Mouse (Mus musculus) lung, embryonic 16.5 days (tissue): Measurements from ENCODE around the gene Polr2i. TPM values are rescaled to one million over a fixed set of nuclear protein-coding genes. Genes with fewer than 3 reads are reported as not detected.

Experiments
- ATAC-seq: fragments of 200-750 bp; cut with Nextera tagmentation; 2 replicates; pipeline ENCODE4 v1.8.0; 2017; ENCODE audit warnings: low read depth, mild to moderate bottlenecking, moderate library complexity
- H3K27ac ChIP-seq: fragments of 300-500 bp; sonication (generic); 2 replicates; pipeline ENCODE4 v1.5.1; 2014; ENCODE audit warnings: mild to moderate bottlenecking, control low read depth, low read length
- H3K27me3 ChIP-seq: fragments of 300-500 bp; sonication (generic); 2 replicates; pipeline ENCODE4 v1.6.1; 2014; ENCODE audit warnings: low read depth, low read length, mixed read lengths; ENCODE audit not compliant: control insufficient read depth, insufficient read depth
- H3K36me3 ChIP-seq: fragments of 300-500 bp; sonication (generic); 2 replicates; pipeline ENCODE4 v1.6.1; 2014; ENCODE audit warnings: low read length; ENCODE audit not compliant: control insufficient read depth, insufficient read depth
- H3K4me1 ChIP-seq: fragments of 300-500 bp; sonication (generic); replicated peaks from 2 replicates; pipeline ENCODE4 v1.6.1; 2014; ENCODE audit warnings: low read length, mixed read lengths; ENCODE audit not compliant: control insufficient read depth, insufficient read depth
- H3K4me2 ChIP-seq: fragments of 300-500 bp; sonication (generic); 2 replicates; pipeline ENCODE4 v1.6.1; 2014; ENCODE audit warnings: low read depth, low read length, control low read depth
- H3K4me3 ChIP-seq: fragments of 300-500 bp; sonication (generic); 2 replicates; pipeline ENCODE4 v1.5.1; 2014; ENCODE audit warnings: mild to moderate bottlenecking, low read length, control low read depth
- H3K9ac ChIP-seq: fragments of 300-500 bp; sonication (generic); 2 replicates; pipeline ENCODE4 v1.6.1; 2014; ENCODE audit warnings: low read length, control low read depth
- H3K9me3 ChIP-seq: fragments of 300-500 bp; sonication (generic); 2 replicates; pipeline ENCODE4 v1.6.1; 2016; ENCODE audit warnings: low read length; ENCODE audit not compliant: control insufficient read depth
- WGBS: fragments of 180-500 bp; shearing (Covaris S2); extraction: QIAGEN DNeasy Blood & Tissue Kit; methylation state at CpG from one replicate; pipeline ENCODE4 v1.1.7; 2014; 5-methylcytosine and 5-hydroxymethylcytosine counted together
- polyA plus RNA-seq: library from polyadenylated mRNA; unstranded; fragments of >200 nt; fragmentation: Nextera tagmentation; extraction: Ambion mirVana; gene quantifications from 2 replicates; pipeline ENCODE4 v1.2.1, GENCODE M21; 2015

Polr2i gene
- polyA plus RNA-seq, 1 experiment from 2014 or later = 146 TPM

DNA sequence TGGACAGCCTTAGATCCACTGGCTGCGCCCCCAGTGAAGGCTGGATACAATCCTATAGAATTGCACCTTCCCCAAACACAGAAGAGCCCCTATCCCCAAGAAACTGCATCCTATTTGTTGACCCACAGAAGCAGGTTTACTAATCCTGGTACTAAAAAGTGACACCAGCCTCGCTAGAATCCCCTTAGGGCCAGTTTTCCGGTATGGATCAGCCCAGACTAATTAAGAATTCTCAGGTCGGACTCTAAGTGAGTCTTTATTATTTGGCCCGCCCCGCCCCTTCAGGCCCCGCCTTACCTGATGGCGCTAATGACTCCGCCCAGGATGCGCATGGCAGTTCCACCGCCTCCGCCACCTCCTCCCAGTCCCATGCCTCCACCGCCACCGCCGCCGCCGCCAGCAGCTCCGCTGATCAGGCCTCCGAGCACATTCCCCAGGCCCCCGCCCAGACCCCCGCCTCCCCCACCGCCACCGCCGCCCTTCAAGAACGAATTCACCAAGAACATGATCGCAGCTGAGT is 38.1 kb upstream of the Polr2i start:
- Histone ChIP-seq H3K36me3 (peaks cover 21% of the 10 kb centered on the region), H3K27me3 (no peaks in the 10 kb centered on the region), H3K9me3 (no peaks in the 10 kb centered on the region), H3K9ac (peak overlapping the region; percentile 84), H3K27ac (peak overlapping the region; percentile 90), H3K4me2 (peak overlapping the region; percentile 66), H3K4me1 (peaks cover 20% of the 10 kb centered on the region), H3K4me3 (peak overlapping the region; percentile 78)
- under 1% methylated on average over 22 of the region's 26 CpGs for WGBS
- peak; percentile 79 for ATAC-seq

DNA sequence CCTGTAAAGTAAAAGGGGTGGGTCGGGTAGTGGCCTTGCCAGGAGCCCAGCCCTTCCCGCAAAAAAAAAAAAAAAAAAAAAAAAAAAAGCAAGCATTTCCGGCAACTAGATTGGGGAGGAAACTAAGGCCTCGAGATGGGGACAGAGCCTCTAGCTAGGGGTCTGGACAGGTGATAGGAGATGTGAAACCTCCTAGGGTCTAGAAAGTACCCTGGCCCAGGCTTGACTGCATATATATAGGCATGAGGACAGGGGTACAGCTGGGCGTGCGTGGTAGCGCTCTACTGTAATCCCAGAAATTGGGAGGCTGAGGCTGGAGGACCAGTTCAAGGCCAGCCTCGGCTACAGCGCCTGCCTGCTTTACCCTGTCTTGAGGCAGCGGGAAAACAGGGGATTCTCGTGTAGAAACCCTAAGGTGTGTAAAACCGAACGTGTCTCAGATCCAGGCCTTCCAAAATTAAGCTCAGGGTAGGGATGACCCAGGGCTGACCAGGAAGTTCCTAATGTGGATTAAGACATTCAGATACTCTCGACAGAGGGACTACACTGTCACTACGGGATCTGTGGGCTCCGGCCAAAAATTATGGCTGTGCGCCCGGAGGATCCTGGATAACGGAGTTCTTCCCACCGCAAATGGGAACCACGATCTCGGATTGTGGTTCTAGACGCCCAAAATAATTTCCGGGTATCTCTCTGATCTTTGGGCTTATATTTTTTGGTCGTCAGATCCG is 37.5 kb upstream of the Polr2i start:
- H3K27me3 ChIP-seq = no peaks in the 10 kb centered on the region
- peak overlapping the region; percentile 84 for H3K9ac ChIP-seq
- H3K27ac ChIP-seq = peak overlapping the region; percentile 90
- H3K4me2 ChIP-seq = peak overlapping the region; percentile 66
- peak overlapping the region; percentile 78 for H3K4me3 ChIP-seq
- WGBS = under 1% methylated on average over 25 of the region's 26 CpGs
- H3K4me1 ChIP-seq = peaks cover 20% of the 10 kb centered on the region
- H3K9me3 ChIP-seq = no peaks in the 10 kb centered on the region
- peaks cover 15% of the 10 kb centered on the region; the same call in 1 of the 2 replicates for H3K36me3 ChIP-seq
- ATAC-seq = peak; percentile 30

DNA sequence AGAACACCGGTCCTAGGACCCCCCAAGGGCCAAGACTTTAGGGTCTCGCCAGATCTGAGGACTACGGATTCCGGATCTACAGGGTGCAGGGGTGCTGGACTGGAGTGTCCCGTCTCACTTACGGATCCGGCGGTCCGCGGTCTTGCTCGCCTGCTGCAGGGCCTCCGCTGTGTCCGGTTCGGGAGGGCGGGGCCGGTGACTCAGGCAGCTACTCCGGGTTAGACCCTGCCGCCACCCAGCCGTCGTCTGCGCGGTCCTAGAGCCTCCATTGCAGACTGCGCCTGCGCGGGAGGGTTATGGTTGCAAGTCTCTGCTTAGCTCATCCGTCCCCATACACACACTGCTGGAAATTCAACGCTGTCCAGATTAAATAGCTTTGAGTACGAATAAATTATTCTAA is 36.9 kb upstream of the Polr2i start:
- no peaks in the 10 kb centered on the region for H3K27me3 ChIP-seq
- peaks cover 15% of the 10 kb centered on the region; the same call in 1 of the 2 replicates for H3K36me3 ChIP-seq
- under 1% methylated on average over 28 of the region's 28 CpGs for WGBS
- H3K9ac ChIP-seq = peak overlapping the region; percentile 84
- peak overlapping the region; percentile 90 for H3K27ac ChIP-seq
- H3K4me3 ChIP-seq = peak overlapping the region; percentile 78
- peaks cover 20% of the 10 kb centered on the region for H3K4me1 ChIP-seq
- peak overlapping the region; percentile 66 for H3K4me2 ChIP-seq
- peak; percentile 94 for ATAC-seq
- no peaks in the 10 kb centered on the region for H3K9me3 ChIP-seq

DNA sequence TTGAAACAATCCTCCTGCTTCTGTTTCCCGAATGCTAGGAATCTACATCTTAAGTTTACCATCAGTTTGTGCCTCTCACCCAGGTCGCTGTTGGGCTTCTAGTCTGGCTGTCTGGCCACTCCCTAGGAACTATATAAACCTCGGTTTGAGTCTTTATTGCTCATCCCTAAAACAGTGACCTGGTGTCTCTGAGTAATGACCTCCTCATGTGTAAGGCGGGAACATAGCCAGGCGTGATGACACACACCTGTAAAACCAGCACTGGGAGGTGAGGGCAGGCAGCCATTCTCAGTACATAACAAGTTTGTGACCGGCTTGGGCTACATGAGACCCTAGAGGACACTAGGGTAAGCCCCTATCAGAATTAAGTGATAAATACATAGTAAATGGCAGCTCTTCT is 36.3 kb upstream of the Polr2i start:
- no peak for ATAC-seq
- 56% methylated on average over 6 of the region's 6 CpGs for WGBS
- Histone ChIP-seq H3K4me2 (peak overlapping the region; percentile 66; the same call in 1 of the 2 replicates), H3K36me3 (peaks cover 13% of the 10 kb centered on the region; the same call in 1 of the 2 replicates), H3K27ac (no peak overlapping the region), H3K27me3 (no peaks in the 10 kb centered on the region), H3K4me3 (no peak overlapping the region), H3K4me1 (peaks cover 20% of the 10 kb centered on the region), H3K9me3 (no peaks in the 10 kb centered on the region), H3K9ac (no peak overlapping the region)

DNA sequence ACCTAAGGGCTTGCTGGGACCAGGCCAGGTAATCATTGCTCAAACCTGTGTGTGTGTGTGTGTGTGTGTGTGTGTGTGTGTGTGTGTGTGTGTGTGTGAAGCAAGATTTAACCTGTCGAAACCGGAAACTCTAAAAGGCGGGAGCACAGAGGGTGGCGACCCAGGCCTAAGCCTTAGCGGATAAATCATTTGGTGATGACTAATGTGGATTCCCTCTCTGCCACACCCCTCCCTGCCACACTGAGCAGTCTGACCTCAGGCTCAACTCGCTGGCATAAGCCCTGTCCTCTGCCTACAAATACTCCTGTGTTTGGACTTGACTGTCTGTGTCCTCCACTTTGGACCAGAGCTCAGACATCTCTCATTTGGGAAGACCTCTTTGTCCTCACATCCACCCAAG is 35.6 kb upstream of the Polr2i start:
- no peaks in the 10 kb centered on the region for H3K9me3 ChIP-seq
- no peak overlapping the region for H3K4me2 ChIP-seq
- H3K27ac ChIP-seq = no peak overlapping the region
- H3K9ac ChIP-seq = no peak overlapping the region
- no peak overlapping the region for H3K4me3 ChIP-seq
- H3K27me3 ChIP-seq = no peaks in the 10 kb centered on the region
- H3K36me3 ChIP-seq = peaks cover 11% of the 10 kb centered on the region; the same call in 1 of the 2 replicates
- peaks cover 20% of the 10 kb centered on the region for H3K4me1 ChIP-seq
- ATAC-seq = no peak
- WGBS = 63% methylated on average over 6 of the region's 6 CpGs

DNA sequence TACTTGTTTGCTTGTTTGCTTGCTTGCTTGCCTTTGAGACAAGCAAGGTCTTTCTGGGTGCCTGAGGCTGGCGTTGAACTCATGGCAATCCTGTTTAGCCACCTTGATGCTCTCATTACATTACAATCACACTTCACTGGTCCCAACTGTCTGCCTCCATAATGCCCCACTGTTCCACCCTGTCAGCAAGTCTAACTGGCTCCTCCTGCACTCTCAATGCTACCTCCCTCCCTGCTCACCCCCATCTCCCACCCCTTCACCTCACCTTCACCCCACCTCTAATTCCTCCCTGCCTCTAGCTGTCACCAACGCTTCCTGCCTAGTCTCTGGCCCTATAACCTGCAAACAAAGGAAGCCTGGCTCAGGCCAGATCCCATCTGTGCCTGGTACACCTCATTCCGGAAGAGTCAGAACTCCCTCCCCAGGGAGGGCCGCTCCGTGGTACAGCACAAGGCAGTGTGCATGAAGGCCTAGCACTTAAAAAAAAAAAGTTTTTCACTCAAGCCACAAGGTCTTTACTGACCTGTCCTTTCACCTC is 34.1 kb upstream of the Polr2i start:
- H3K36me3 ChIP-seq = no peaks in the 10 kb centered on the region
- H3K9me3 ChIP-seq = no peaks in the 10 kb centered on the region
- no peak overlapping the region for H3K9ac ChIP-seq
- H3K4me3 ChIP-seq = no peak overlapping the region
- ATAC-seq = no peak
- H3K4me1 ChIP-seq = peaks cover 20% of the 10 kb centered on the region
- H3K27me3 ChIP-seq = no peaks in the 10 kb centered on the region
- 45% methylated on average over 5 of the region's 5 CpGs for WGBS
- H3K4me2 ChIP-seq = no peak overlapping the region
- H3K27ac ChIP-seq = no peak overlapping the region

DNA sequence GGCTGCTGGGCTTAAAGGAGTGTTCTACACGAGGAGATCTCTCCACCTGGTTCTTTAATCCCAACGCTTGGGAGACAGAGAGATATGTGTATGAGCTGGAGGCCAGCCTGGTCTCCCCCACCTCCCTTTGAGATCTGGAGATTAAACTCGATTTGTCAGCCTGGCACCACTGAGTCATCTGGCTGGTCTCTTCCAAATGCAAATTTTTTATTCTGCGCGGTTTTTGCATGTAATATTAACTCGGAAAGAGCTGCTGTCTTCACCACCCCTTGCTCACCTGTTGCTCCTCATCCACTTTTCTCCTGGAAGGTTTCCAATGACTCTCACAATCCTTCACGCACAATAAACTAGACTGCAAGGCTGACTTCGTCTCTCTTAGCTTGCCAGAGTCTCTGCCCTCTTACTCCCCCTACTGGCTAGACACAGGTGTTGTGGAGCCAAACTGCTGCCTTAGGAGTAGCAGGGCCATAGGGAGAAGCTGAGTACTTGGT is 33.2 kb upstream of the Polr2i start, which contains the start of gene Capns1:
Gene Capns1, minus strand, starts transcription at position 331 of the 491 bp plus-strand sequence.
- Histone ChIP-seq H3K4me1 (peaks cover 12% of the 10 kb centered on the region), H3K4me2 (peak within 1 kb of the TSS; percentile 15), H3K36me3 (no peaks in the 10 kb centered on the region), H3K9me3 (no peaks in the 10 kb centered on the region), H3K4me3 (no peak within 1 kb of the TSS), H3K9ac (no peak within 1 kb of the TSS), H3K27me3 (no peaks in the 10 kb centered on the region), H3K27ac (no peak within 1 kb of the TSS; the same call in 1 of the 2 replicates)
- peak; percentile 18; the same call in 1 of the 2 replicates for ATAC-seq
- 6% methylated on average over 8 of the region's 8 CpGs for WGBS

DNA sequence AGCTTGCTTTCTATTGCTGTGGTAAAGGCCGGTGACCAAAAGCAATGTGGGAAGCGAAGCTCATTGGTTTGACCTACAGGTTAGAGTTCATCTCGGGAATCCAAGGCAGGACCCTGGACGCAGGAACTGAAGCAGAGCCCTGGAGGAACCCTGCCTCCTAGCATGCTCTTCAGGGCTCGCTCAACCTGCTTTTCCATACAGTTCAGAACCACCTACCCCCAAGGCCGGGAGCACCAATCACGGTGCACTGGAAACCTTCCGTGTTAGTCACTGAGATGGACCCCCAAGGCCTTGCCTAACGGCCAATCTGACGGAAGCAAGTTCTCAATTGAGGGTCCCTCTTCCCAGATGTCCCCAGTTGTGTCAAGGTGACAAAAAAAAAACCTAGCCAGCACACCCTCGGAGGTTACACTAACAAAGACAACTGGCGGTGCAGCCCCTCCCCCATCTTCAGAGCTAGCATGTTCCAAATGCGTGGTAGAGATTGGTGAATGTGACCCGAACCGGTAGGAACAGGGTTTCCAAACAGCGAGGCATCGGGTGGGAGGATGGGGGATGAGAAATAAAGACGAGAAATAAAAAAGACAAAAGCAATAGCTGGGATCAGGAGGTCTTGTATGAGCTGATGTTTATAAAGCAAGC is 32.1 kb upstream of the Polr2i start:
- no peak overlapping the region for H3K4me3 ChIP-seq
- H3K36me3 ChIP-seq = no peaks in the 10 kb centered on the region
- no peak for ATAC-seq
- H3K27me3 ChIP-seq = no peaks in the 10 kb centered on the region
- H3K4me1 ChIP-seq = peaks cover 11% of the 10 kb centered on the region; the same call in 1 of the 2 replicates
- no peak overlapping the region for H3K9ac ChIP-seq
- WGBS = 67% methylated on average over 18 of the region's 18 CpGs
- H3K4me2 ChIP-seq = no peak overlapping the region
- no peak overlapping the region for H3K27ac ChIP-seq
- no peaks in the 10 kb centered on the region for H3K9me3 ChIP-seq

DNA sequence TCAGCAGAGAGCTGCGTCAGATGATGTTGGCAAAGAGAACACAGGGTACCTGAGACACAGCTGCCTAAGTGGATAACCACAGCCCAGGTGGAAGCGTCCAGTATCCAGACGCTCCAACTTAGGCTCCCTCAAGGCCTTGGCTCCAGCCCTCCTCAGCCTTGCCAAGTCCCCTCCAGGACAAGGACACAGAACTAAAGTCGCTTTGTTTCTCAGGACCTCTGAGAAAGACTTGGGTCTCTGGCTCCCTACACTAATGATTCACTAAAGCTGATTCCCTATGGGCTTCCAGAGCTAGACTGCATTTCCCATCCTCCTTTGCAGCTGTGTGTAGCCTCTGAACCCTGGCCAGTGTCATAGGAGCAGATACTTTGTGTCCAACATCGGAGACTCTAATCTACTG is 31.5 kb upstream of the Polr2i start:
- no peak overlapping the region for H3K27ac ChIP-seq
- no peaks in the 10 kb centered on the region for H3K36me3 ChIP-seq
- peaks cover 9% of the 10 kb centered on the region; the same call in 1 of the 2 replicates for H3K4me1 ChIP-seq
- H3K9me3 ChIP-seq = no peaks in the 10 kb centered on the region
- H3K4me2 ChIP-seq = no peak overlapping the region
- WGBS = 78% methylated on average over 5 of the region's 5 CpGs
- H3K27me3 ChIP-seq = no peaks in the 10 kb centered on the region
- no peak overlapping the region for H3K4me3 ChIP-seq
- H3K9ac ChIP-seq = no peak overlapping the region
- ATAC-seq = no peak
